Mouse (Mus musculus): Measurements from ENCODE around the gene Phf7.

Gene Phf7

GRCm38 (mm10) chr14:31195968-31196367 is 55.1 kb downstream of the Phf7 start:
- no peak for DNase-seq

- DNase-seq: no peak
Observed at GRCm38 (mm10) chr14:31195521-31195920, 55.6 kb downstream of the Phf7 start.

GRCm38 (mm10) chr14:31194891-31195513 is 56.1 kb downstream of the Phf7 start:
- no peak for DNase-seq

GRCm38 (mm10) chr14:31194441-31194840 is 56.7 kb downstream of the Phf7 start:
- DNase-seq: no peak

GRCm38 (mm10) chr14:31193791-31194190 is 57.3 kb downstream of the Phf7 start:
- no peak for DNase-seq

GRCm38 (mm10) chr14:31191936-31192335 is 59.2 kb downstream of the Phf7 start:
- DNase-seq: no peak

- no peak for DNase-seq
Observed at GRCm38 (mm10) chr14:31189348-31189747, 61.8 kb downstream of the Phf7 start.

GRCm38 (mm10) chr14:31188771-31189181 is 62.3 kb downstream of the Phf7 start:
- no peak for DNase-seq
